Mouse (Mus musculus): ENCODE data around the gene Rcor1. TPM values are rescaled to one million over a fixed set of nuclear protein-coding genes. Genes with fewer than 3 reads are reported as not detected.
A peak's percentile ranks its signal among the peaks of the same experiment; 100 is the strongest.

Gene Rcor1
- total and polyA plus RNA-seq, 3 experiments: 6.5 to 16.1 (median 8.3) TPM

- peaks cover 18 to 39% of the 10 kb centered on the region in 2 experiments for H3K4me1 ChIP-seq (ENCODE audit: control insufficient read depth in 1 of 2, insufficient read depth in 2 of 2)
- dilution Hi-C loops (cut with MboI; ENCODE audit: extremely low pct_ligation_motif_present, extremely low pct_unique_long_range_greater_than_20kb, low sequenced_read_pairs): no loop called here
- TF ChIP-seq MAX (IDR thresholded peaks at IDR 0.05; ENCODE audit: low read length) (no peak), CHD1 (IDR thresholded peaks at IDR 0.05; ENCODE audit: low read depth, low read length) (no peak), CTCF (conservative IDR thresholded peaks at IDR 0.05 in 1 of 2, IDR thresholded peaks at IDR 0.05 in 1 of 2; ENCODE audit: low read depth in 2 of 2, low read length in 2 of 2) (peak in 1 of 2 experiments; percentile 23; a peak in 2 of 4 replicates), ZNF384 (IDR thresholded peaks at IDR 0.05; ENCODE audit: low read depth, low read length) (0 out of 2 replicates have a peak, but pooled peaks have one; percentile 20), NELFE (IDR thresholded peaks at IDR 0.05; ENCODE audit: low read depth, low read length) (no peak)
- no peak overlapping the region for H3K27ac ChIP-seq (ENCODE audit: insufficient read depth, low read depth)
- no peak overlapping the region for H3K4me2 ChIP-seq (ENCODE audit: insufficient read depth, low read depth, poor library complexity, severe bottlenecking)
- H3K27me3 ChIP-seq (replicated peaks): no peaks in the 10 kb centered on the region
- in situ Hi-C loops (cut with MboI; ENCODE audit: low pct_ligation_motif_present, low pct_unique_long_range_greater_than_20kb, low sequenced_read_pairs): no loop called here
- no peaks in the 10 kb centered on the region for H3K9me3 ChIP-seq (replicated peaks; ENCODE audit: low read length)
- H3K36me3 ChIP-seq (replicated peaks in 1 of 2; ENCODE audit: control insufficient read depth in 1 of 2, insufficient read depth in 1 of 2, low read length in 1 of 2): no peaks in the 10 kb centered on the region
- peak; percentile 26 for DNase-seq (ENCODE audit: extremely low read depth)
- H3K4me3 ChIP-seq (replicated peaks in 1 of 3; ENCODE audit: low read depth in 2 of 3, low read length in 2 of 3, poor library complexity in 1 of 3): no peak overlapping the region
- no peak overlapping the region for H3K9ac ChIP-seq (ENCODE audit: insufficient read depth, low read depth)
- peaks cover 17% of the 10 kb centered on the region for H3K79me2 ChIP-seq (replicated peaks; ENCODE audit: control insufficient read depth, extremely low read depth, insufficient read depth, poor library complexity, severe bottlenecking)
These were observed 2.9 kb upstream of the Rcor1 start for GRCm38 (mm10) chr12:111036198-111036775.

- dilution Hi-C loops (cut with MboI; ENCODE audit: extremely low pct_ligation_motif_present, extremely low pct_unique_long_range_greater_than_20kb, low sequenced_read_pairs): no loop called here
- peaks cover 0 to 3% of the 10 kb centered on the region in 2 experiments for H3K36me3 ChIP-seq (replicated peaks in 1 of 2; ENCODE audit: control insufficient read depth in 1 of 2, insufficient read depth in 1 of 2, low read length in 1 of 2)
These were observed 1.6 kb upstream of the Rcor1 start for GRCm38 (mm10) chr12:111037241-111038180.

More at GRCm38 (mm10) chr12:111037241-111038180, 1.6 kb upstream of the Rcor1 start:
- peak; percentile 25 for DNase-seq (ENCODE audit: extremely low read depth)
- TF ChIP-seq NELFE (IDR thresholded peaks at IDR 0.05; ENCODE audit: low read depth, low read length) (no peak), MEF2A (IDR thresholded peaks at IDR 0.05; ENCODE audit: borderline replicate concordance, low read depth, low read length) (peak; percentile 87; the same call in 1 of the 2 replicates), ETS1 (conservative IDR thresholded peaks at IDR 0.05; ENCODE audit: low read depth, low read length) (no peak; the same call in 1 of the 2 replicates), TCF12 (IDR thresholded peaks at IDR 0.05; ENCODE audit: low read depth, low read length) (no peak), TBP (conservative IDR thresholded peaks at IDR 0.05; ENCODE audit: low read depth, low read length) (0 out of 2 replicates have a peak, but pooled peaks have one; percentile 27), USF1 (IDR thresholded peaks at IDR 0.05; ENCODE audit: low read depth, low read length) (no peak), PAX5 (IDR thresholded peaks at IDR 0.05; ENCODE audit: low read length) (no peak), IRF4 (IDR thresholded peaks at IDR 0.05; ENCODE audit: low read depth, low read length) (no peak), BHLHE40 (IDR thresholded peaks at IDR 0.05; ENCODE audit: low read depth, low read length) (0 out of 2 replicates have a peak, but pooled peaks have one; percentile 6), RAD21 (IDR thresholded peaks at IDR 0.05; ENCODE audit: low read depth, low read length) (no peak), CHD2 (IDR thresholded peaks at IDR 0.05; ENCODE audit: low read length) (peak; percentile 13; the same call in 1 of the 2 replicates)
- Histone ChIP-seq H3K27ac (ENCODE audit: insufficient read depth, low read depth) (no peak overlapping the region), H3K4me2 (ENCODE audit: insufficient read depth, low read depth, poor library complexity, severe bottlenecking) (peak overlapping the region; percentile 73), H3K9me3 (replicated peaks; ENCODE audit: low read length) (no peaks in the 10 kb centered on the region), H3K79me2 (replicated peaks; ENCODE audit: control insufficient read depth, extremely low read depth, insufficient read depth, poor library complexity, severe bottlenecking) (peaks cover 17% of the 10 kb centered on the region), H3K4me1 (ENCODE audit: control insufficient read depth in 1 of 2, insufficient read depth in 2 of 2) (peaks cover 18 to 45% of the 10 kb centered on the region in 2 experiments), H3K9ac (ENCODE audit: insufficient read depth, low read depth) (no peak overlapping the region; the same call in 1 of the 2 replicates), H3K4me3 (replicated peaks in 1 of 3; ENCODE audit: low read depth in 2 of 3, low read length in 2 of 3, poor library complexity in 1 of 3) (peak overlapping the region in 2 of 3 experiments; percentile 74 to 95), H3K27me3 (replicated peaks) (no peaks in the 10 kb centered on the region)
- in situ Hi-C loops (cut with MboI; ENCODE audit: low pct_ligation_motif_present, low pct_unique_long_range_greater_than_20kb, low sequenced_read_pairs): no loop called here

Measured in CH12.LX (cell line).